Mouse (Mus musculus): ENCODE results near the gene Selplg.

DNA sequence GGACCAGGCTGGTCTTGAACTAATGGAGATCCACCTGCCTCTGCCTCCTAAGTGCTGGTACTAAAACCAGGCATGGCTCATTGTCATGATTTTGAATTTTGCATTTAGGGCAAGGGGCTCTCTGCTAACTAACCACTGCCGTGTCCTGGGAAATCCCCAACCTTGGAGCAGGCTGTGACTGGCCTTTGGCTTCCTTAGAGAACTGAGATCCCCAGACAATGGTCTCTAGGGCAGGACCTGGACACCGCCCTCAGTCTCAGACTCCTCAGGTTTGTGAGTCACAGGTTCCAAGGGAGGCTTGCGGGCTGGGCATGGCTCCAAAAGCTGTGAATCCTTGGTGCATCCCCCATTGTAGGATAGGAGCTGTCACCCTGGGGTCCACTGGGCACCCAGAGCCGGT lies 5.8 kb downstream of the Selplg start:
- no peak for TF ChIP-seq POLR2A (IDR thresholded peaks at IDR 0.05; ENCODE audit: extremely low read depth, insufficient read depth, low read length)
- no peak for TF ChIP-seq CTCF (IDR thresholded peaks at IDR 0.05; ENCODE audit: extremely low read depth, insufficient read depth, low read length)

Measured in cortical plate, adult 2 months (tissue).